Mouse (Mus musculus) embryonic facial prominence, embryonic 15.5 days (tissue): ENCODE measurements around the gene Mettl26. TPM values are rescaled to one million over a fixed set of nuclear protein-coding genes. Genes with fewer than 3 reads are reported as not detected.

Source experiments
- ATAC-seq: fragments of 200-750 bp; cut with Nextera tagmentation; 2 replicates; pipeline ENCODE4 v1.8.0; 2017; ENCODE audit warnings: low read depth, moderate TSS enrichment; ENCODE audit not compliant: insufficient number of reproducible peaks, low FRiP score, low TSS enrichment
- H3K27ac ChIP-seq: fragments of 300-500 bp; sonication (generic); replicated peaks from 2 replicates; pipeline ENCODE4 v1.5.1; 2015; ENCODE audit warnings: mild to moderate bottlenecking, inconsistent platforms
- H3K27me3 ChIP-seq: fragments of 300-500 bp; sonication (generic); 2 replicates; pipeline ENCODE4 v1.6.1; 2015; ENCODE audit warnings: inconsistent platforms
- H3K36me3 ChIP-seq: fragments of 300-500 bp; sonication (generic); 2 replicates; pipeline ENCODE4 v1.6.1; 2015; ENCODE audit warnings: mild to moderate bottlenecking, inconsistent platforms
- H3K4me1 ChIP-seq: fragments of 300-500 bp; sonication (generic); 2 replicates; pipeline ENCODE4 v1.6.1; 2015; ENCODE audit warnings: inconsistent platforms
- H3K4me2 ChIP-seq: fragments of 300-500 bp; sonication (generic); replicated peaks from 2 replicates; pipeline ENCODE4 v1.6.1; 2015; ENCODE audit warnings: mild to moderate bottlenecking, inconsistent platforms
- H3K4me3 ChIP-seq: fragments of 300-500 bp; sonication (generic); replicated peaks from 2 replicates; pipeline ENCODE4 v1.5.1; 2015; ENCODE audit warnings: mild to moderate bottlenecking, inconsistent platforms
- H3K9ac ChIP-seq: fragments of 300-500 bp; sonication (generic); 2 replicates; pipeline ENCODE4 v1.6.1; 2015; ENCODE audit warnings: inconsistent platforms
- H3K9me3 ChIP-seq: fragments of 300-500 bp; sonication (generic); replicated peaks from 2 replicates; pipeline ENCODE4 v1.6.1; 2016; ENCODE audit warnings: inconsistent platforms
- WGBS: fragments of 180-500 bp; shearing (Covaris S2); methylation state at CpG from one replicate; pipeline ENCODE4 v1.1.7; 2015; 5-methylcytosine and 5-hydroxymethylcytosine counted together
- polyA plus RNA-seq: library from polyadenylated mRNA; unstranded; fragments of >200 nt; fragmentation: Nextera tagmentation; extraction: Ambion mirVana; gene quantifications from 2 replicates; pipeline ENCODE4 v1.2.1, GENCODE M21; 2015

Mettl26 gene
- polyA plus RNA-seq, 1 experiment from 2014 or later = 49.6 TPM

- Histone ChIP-seq H3K27me3 (no peaks in the 10 kb centered on the region), H3K4me1 (peaks cover 35% of the 10 kb centered on the region), H3K4me3 (no peak overlapping the region), H3K27ac (no peak overlapping the region), H3K9ac (no peak overlapping the region), H3K36me3 (0 out of 2 replicates have a peak, but pooled peaks cover 1% of the 10 kb centered on the region), H3K4me2 (no peak overlapping the region), H3K9me3 (no peaks in the 10 kb centered on the region)
- ATAC-seq = no peak
- 84% methylated on average over 3 of the region's 3 CpGs for WGBS
Observed at GRCm38 (mm10) chr17:25872676-25873075, 2.2 kb upstream of the Mettl26 start.

- peak overlapping the region; percentile 86 for H3K4me3 ChIP-seq
- no peak for ATAC-seq
- H3K9ac ChIP-seq = no peak overlapping the region
- H3K27me3 ChIP-seq = no peaks in the 10 kb centered on the region
- peak overlapping the region; percentile 91 for H3K4me2 ChIP-seq
- no peaks in the 10 kb centered on the region for H3K9me3 ChIP-seq
- peaks cover 28% of the 10 kb centered on the region for H3K4me1 ChIP-seq
- H3K27ac ChIP-seq = peak overlapping the region; percentile 96
- peaks cover 10% of the 10 kb centered on the region; the same call in 1 of the 2 replicates for H3K36me3 ChIP-seq
- 79% methylated on average over 11 of the region's 11 CpGs for WGBS
Observed at GRCm38 (mm10) chr17:25873405-25874147, 1.3 kb upstream of the Mettl26 start.

DNA sequence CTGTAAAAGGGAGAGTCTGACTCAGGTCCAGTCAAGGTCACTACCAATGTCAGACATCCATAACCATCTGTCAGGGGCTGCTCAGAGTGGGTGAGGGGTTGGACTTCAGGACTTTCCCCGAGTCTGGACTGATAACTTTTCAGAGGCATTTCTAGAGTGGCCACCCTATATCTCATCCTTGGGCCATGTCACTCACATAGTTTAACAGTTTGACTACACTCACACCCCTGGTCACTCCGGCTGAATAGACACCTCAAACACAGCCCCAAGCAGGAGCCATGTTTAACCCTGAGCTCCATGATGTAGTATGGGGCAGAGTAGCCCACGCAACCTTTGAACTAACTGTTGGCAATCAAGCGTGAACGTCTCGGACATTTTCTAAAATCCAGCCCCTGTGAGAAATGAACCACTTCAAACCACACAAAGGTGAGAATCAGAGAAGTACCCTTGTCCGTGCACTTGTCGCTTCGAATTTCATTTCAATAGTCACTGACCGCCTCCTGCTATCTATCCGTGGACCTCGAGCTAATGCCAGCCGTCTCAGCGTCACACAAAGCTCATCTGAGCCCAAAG lies 640 bp upstream of the Mettl26 start:
- Histone ChIP-seq H3K4me1 (peaks cover 24% of the 10 kb centered on the region), H3K9me3 (no peaks in the 10 kb centered on the region), H3K9ac (peak overlapping the region; percentile 37; the same call in 1 of the 2 replicates), H3K4me2 (peak overlapping the region; percentile 91), H3K27ac (peak overlapping the region; percentile 96), H3K36me3 (peaks cover 16% of the 10 kb centered on the region; the same call in 1 of the 2 replicates), H3K27me3 (no peaks in the 10 kb centered on the region), H3K4me3 (peak overlapping the region; percentile 86)
- no peak for ATAC-seq
- WGBS = 5% methylated on average over 14 of the region's 14 CpGs

DNA sequence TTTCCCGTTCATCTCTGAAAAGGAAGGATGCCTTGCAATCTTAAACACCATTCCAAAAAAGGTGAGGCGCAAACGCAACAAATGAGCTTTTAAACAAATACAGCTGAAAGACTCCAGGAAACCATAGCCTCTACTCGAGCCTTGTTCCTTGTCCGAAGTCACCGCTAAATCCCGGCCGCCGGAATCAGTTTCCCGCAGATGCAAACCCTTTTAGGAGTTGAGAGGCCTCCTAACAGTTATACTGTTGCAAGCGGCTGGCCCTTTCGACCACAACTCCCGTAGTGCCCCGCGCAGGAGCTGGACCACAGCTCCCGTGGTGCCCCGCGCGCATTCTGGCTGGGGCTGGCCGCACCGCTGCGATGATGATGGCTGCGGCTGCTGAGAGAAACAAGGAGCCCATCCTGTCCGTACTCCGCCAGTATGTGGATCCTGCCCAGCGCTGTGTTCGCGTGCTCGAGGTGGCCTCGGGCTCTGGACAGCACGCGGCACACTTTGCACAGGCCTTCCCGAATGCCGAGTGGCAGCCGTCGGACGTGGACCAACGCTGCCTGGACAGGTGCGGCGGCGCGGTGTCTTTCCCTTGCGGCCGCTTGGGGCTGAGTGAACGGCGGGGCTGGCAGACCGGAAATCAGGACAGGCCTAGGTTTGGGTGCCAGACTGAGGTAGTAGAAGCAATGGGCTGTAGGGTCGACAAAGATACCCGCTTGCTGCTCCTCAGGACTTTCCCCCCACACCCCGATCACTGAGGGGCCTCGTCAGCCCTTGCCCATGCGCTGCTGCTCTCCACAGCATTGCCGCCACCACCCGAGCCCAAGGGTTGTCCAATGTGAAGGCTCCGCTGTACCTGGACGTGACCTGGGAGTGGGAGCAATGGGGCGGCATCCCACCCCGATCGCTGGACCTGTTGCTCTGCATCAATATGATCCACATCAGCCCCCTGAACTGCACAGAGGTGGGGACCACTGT lies 580 bp downstream of the Mettl26 start:
- Histone ChIP-seq H3K4me3 (peak overlapping the region; percentile 86), H3K9ac (peak overlapping the region; percentile 68), H3K27me3 (no peaks in the 10 kb centered on the region), H3K4me1 (peaks cover 27% of the 10 kb centered on the region), H3K36me3 (peaks cover 17% of the 10 kb centered on the region; the same call in 1 of the 2 replicates), H3K4me2 (peak overlapping the region; percentile 91), H3K9me3 (no peaks in the 10 kb centered on the region), H3K27ac (peak overlapping the region; percentile 96)
- WGBS = under 1% methylated on average over 59 of the region's 59 CpGs
- ATAC-seq = peak; percentile 92

DNA sequence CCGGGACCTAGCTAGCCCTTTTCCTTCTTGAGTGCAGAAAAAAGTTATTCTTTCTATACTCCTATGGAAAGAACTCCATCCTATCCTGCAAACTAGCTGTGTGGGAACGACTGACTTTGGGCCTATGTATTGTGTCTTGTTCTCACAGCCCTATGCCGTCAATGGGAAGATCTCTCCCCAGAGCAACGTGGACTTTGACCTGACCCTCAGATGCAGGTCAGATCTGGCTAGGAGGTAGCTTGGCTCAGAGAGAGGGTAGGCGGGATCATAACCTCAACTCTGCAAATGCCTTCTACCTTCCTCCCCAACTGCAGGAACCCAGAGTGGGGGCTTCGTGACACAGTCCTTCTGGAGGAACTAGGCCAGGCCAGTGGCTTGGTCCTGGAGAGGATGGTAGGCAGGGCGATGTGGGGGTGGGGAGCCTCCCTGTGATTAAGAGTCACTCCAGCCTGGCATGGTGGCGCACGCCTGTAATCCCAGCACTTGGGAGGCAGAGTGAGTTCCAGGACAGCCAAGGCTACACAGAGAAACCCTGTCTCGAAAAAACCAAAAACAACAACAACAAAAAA lies 1.6 kb downstream of the Mettl26 start:
- H3K4me3 ChIP-seq = peak overlapping the region; percentile 86
- H3K27ac ChIP-seq = no peak overlapping the region
- 52% methylated on average over 10 of the region's 10 CpGs for WGBS
- H3K9ac ChIP-seq = peak overlapping the region; percentile 68
- H3K36me3 ChIP-seq = peaks cover 17% of the 10 kb centered on the region; the same call in 1 of the 2 replicates
- H3K4me2 ChIP-seq = peak overlapping the region; percentile 91
- no peak for ATAC-seq
- peaks cover 37% of the 10 kb centered on the region for H3K4me1 ChIP-seq
- no peaks in the 10 kb centered on the region for H3K9me3 ChIP-seq
- no peaks in the 10 kb centered on the region for H3K27me3 ChIP-seq

DNA sequence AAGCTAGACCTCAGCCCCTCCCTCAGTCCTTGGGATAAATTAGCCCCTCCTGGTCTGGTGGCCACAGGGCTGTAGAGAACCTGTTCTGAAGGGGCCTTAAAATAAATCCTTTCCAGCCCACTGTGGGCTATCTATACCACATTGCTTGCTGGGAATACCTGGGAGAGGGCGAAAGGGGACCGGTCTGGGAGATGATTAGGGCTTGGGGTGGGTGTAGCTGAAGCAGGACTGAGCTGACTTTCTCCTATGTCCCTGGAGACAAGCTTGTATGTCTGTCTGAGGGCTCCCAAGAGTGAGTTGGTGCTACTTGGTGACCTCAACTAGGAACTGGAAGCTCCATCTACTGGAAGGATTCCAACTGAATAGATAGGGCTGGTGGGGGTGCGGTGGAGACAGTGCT lies 2.2 kb downstream of the Mettl26 start:
- 0 out of 2 replicates have a peak overlapping the region, but pooled peaks have one; percentile 86 for H3K4me3 ChIP-seq
- H3K27me3 ChIP-seq = no peaks in the 10 kb centered on the region
- WGBS = 94% methylated on average over 3 of the region's 3 CpGs
- H3K27ac ChIP-seq = no peak overlapping the region
- H3K4me2 ChIP-seq = no peak overlapping the region
- no peaks in the 10 kb centered on the region for H3K9me3 ChIP-seq
- peaks cover 19% of the 10 kb centered on the region; the same call in 1 of the 2 replicates for H3K36me3 ChIP-seq
- no peak for ATAC-seq
- peaks cover 37% of the 10 kb centered on the region for H3K4me1 ChIP-seq
- H3K9ac ChIP-seq = no peak overlapping the region

- Histone ChIP-seq H3K9ac (no peak overlapping the region), H3K27ac (no peak overlapping the region), H3K27me3 (no peaks in the 10 kb centered on the region), H3K4me2 (no peak overlapping the region), H3K9me3 (no peaks in the 10 kb centered on the region), H3K4me1 (peaks cover 37% of the 10 kb centered on the region), H3K36me3 (peaks cover 28% of the 10 kb centered on the region), H3K4me3 (no peak overlapping the region)
- ATAC-seq = no peak
- WGBS = 92% methylated on average over 32 of the region's 32 CpGs
Observed at GRCm38 (mm10) chr17:25877741-25878610, 3.1 kb downstream of the Mettl26 start.

GRCm38 (mm10) chr17:25878611-25879180 lies 3.8 kb downstream of the Mettl26 start:
- Histone ChIP-seq H3K4me2 (no peak overlapping the region), H3K4me1 (peaks cover 36% of the 10 kb centered on the region), H3K27ac (no peak overlapping the region), H3K9ac (no peak overlapping the region), H3K27me3 (no peaks in the 10 kb centered on the region), H3K4me3 (no peak overlapping the region), H3K36me3 (peaks cover 35% of the 10 kb centered on the region), H3K9me3 (no peaks in the 10 kb centered on the region)
- WGBS = 86% methylated on average over 19 of the region's 19 CpGs
- no peak for ATAC-seq

DNA sequence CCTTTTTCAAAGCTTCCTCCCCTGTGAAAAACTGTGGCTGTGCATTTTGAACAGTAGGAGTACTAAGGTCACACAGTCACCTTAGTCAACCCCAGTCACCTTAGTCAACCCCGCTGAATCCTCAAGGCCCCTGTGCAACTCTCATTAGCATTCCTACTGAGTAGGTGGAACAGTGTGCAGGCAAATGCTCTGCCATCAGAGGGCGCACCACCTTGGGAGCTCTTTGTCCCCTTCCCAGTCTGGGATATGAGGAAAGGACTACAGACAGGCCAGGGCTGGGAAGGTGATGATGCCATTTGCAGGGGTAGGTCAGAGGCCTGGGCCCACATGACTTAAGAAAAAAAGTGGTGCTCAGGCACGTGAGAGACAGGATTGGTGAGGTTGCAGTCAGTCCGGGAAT lies 4.4 kb downstream of the Mettl26 start:
- peaks cover 41% of the 10 kb centered on the region for H3K36me3 ChIP-seq
- H3K27me3 ChIP-seq = no peaks in the 10 kb centered on the region
- H3K4me1 ChIP-seq = peaks cover 31% of the 10 kb centered on the region
- no peak overlapping the region for H3K27ac ChIP-seq
- H3K9ac ChIP-seq = no peak overlapping the region
- H3K9me3 ChIP-seq = no peaks in the 10 kb centered on the region
- H3K4me3 ChIP-seq = no peak overlapping the region
- WGBS = 45% methylated on average over 4 of the region's 4 CpGs
- no peak for ATAC-seq
- no peak overlapping the region for H3K4me2 ChIP-seq

DNA sequence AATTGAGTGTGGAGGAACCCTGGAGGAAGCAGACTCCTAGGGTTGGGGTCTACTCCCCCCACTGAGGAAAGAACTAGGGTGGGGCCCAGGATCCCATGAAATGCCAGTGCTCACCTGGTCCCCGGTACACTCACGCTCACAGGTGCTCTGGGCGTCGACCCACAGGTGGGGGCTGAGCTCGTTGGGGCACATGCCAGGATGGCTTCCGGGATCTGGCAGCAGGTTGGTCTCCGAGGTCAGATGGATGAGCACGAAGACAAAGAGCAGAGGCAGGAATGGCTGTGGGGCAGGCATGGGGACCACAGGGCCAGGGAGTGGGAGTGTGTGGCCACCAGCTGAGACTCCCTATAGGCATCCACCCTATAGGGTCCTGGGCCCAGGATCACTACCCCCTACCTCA lies 4.9 kb downstream of the Mettl26 start:
- 71% methylated on average over 8 of the region's 8 CpGs for WGBS
- peaks cover 27% of the 10 kb centered on the region for H3K4me1 ChIP-seq
- H3K4me2 ChIP-seq = no peak overlapping the region
- no peak overlapping the region for H3K4me3 ChIP-seq
- no peak for ATAC-seq
- H3K27ac ChIP-seq = no peak overlapping the region
- H3K9ac ChIP-seq = no peak overlapping the region
- H3K27me3 ChIP-seq = no peaks in the 10 kb centered on the region
- H3K9me3 ChIP-seq = no peaks in the 10 kb centered on the region
- H3K36me3 ChIP-seq = peaks cover 46% of the 10 kb centered on the region
